Mouse (Mus musculus): ENCODE results near the gene 1810037I17Rik.
A peak's percentile ranks its signal among the peaks of the same experiment; 100 is the strongest.
"Not testable (repeated sequence)": the region's sequence is repeated elsewhere in the genome, so short reads cannot be mapped to it uniquely, and the experiment has no call there.

Gene 1810037I17Rik

DNA sequence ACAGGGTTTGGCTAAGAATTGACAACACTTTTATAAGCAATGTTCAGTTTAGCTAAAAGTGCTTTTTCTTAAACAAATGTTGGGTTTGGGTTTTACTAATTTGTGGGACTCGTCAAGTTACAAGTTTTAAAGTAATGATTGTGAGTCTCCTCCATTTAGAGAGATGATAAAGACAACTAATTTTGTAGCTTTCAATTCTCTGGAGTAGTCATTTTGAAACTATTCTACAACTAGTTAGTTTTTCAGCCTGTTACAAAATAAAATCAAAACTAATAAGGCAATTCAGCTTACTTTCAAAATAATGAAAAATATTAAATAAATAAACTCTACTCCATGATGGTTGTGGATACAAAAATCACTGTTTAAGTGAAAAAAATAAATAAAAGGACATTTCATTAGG lies 8.5 kb downstream of the 1810037I17Rik start:
- DNase-seq (ENCODE audit: low spot score), result no peak

DNA sequence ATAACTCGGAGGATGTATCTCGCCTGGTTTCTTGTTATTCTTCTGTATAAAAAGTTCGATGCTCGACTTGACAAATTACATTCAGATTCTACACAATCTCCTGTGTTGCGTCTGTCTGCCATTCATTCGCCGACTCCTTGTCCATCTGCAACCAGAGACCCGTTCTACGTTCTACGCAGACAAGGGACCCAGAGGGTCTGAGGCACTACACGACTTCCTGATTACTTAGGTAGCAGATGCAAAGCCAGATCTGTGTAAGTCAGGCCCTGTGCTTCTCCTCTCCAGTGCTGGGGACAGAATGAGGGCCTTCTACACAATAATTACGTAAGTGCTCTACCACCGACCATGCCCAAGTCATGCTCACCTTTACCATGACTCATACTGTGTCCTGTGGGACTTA lies 13.2 kb downstream of the 1810037I17Rik start:
- not testable (repeated sequence) for DNase-seq (ENCODE audit: low spot score)

DNA sequence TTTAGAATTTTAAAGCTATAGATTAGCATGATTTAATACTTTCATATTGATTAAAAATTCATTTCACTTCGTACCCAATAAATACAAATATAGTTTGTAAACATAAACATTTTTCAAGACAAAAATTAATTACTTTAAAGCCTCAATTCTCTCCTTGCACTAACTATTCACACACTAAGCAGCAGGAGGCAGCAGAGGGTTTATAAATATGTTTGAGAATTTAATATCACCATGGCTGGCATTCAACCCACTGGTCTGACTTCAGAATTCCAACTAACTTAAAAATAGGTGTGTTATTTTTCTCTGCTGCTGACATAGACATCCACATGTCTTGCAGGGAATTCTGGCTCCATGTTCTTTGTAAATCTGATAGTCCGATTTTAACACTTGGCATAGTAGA lies 15.2 kb downstream of the 1810037I17Rik start:
- peak; percentile 50 for DNase-seq (ENCODE audit: low spot score)

DNA sequence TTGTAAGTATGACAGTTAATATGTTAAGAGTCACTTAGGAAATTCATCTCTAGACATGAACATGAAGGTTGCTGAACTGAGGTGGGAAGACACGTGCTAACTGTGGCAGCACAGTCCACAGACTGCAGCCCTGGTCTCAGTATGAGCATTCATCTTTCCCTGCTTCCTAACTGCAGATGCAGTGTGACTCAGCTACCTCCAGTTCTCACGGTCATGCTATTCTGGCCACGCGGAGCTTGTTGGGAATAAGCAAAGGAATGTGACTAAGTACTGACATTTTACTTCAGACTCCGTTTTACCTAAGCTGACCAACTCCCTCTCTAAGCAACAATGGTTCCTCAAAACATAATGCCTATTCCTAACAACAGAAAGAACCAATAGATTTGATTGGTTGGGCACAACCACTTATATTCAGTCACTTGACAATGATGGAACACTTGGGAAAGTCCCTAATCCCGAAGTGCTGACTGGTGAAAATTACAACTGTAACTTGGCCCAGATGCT lies 19.4 kb downstream of the 1810037I17Rik start:
- no peak for DNase-seq (ENCODE audit: low spot score)

DNA sequence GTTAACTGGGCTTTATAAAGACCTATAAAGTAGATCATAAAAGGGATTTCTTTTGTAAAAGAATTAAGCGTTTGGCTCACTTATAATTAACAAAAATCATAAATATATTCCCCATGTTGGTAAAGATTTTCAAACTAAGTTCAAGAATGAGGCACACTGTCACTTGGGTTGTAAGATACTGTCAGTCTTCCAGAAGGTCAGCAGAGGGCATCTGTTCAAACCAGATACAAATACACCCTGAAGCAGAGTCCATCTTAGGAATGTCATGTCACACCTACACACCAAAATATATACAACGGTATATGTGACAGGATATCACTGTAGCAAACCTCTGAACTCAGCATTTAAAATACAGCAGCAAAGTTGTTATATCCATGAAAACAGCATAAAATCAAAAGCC lies 26.1 kb downstream of the 1810037I17Rik start:
- DNase-seq (ENCODE audit: low spot score), result no peak

DNA sequence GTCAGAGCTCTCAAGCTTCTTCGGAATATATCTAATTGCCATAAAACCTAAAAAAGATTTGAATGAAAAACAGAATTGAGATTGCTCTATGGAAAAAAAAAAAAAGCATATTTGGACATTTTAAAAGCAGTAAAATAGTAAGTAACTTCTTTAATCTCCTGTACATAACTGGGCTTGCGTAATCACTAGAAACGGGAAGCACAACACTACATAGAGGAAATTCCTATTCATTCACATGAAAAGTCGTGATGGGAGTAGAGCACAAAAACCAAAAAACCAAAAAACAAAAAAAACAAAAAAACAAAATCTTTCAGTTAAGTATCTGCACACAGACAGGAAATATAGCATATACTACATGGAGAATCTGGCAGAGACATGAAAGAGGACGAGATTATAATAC lies 40.3 kb downstream of the 1810037I17Rik start:
- DNase-seq (ENCODE audit: low spot score), result no peak

- no peak for DNase-seq (ENCODE audit: low spot score)
These were observed 44.4 kb downstream of the 1810037I17Rik start for GRCm38 (mm10) chr3:122968391-122968790.

GRCm38 (mm10) chr3:122972126-122972822 lies 48.3 kb downstream of the 1810037I17Rik start:
- no peak for DNase-seq (ENCODE audit: low spot score)

DNA sequence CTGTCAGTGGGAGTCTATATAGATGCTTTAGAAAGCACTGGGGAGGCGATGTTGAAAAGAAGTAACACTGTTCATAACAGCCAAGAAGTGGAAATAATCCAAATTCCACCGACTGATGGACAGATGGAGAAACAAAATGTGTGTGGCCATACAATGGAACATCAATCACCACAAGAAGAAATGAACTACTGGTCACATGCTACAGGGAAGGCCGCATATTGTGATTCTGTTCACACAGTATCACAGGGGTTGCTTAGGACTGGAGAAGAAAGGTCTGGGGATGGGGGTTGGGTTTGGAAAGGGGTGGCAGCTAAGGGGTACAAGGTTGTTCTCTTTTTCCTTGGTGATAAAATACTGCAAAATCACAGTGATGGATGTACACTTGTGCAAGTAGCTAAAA lies 50.8 kb downstream of the 1810037I17Rik start:
- DNase-seq (ENCODE audit: low spot score), result no peak

GRCm38 (mm10) chr3:122975363-122975762 lies 51.4 kb downstream of the 1810037I17Rik start:
- DNase-seq (ENCODE audit: low spot score), result no peak

Measured in testis, postnatal 10 days (tissue).